Mouse (Mus musculus): ENCODE results near the gene Scel. TPM values are rescaled to one million over a fixed set of nuclear protein-coding genes. Genes with fewer than 3 reads are reported as not detected.
"Not testable (repeated sequence)": the region's sequence is repeated elsewhere in the genome, so short reads cannot be mapped to it uniquely, and the experiment has no call there.

Scel gene
- 0.47 and 0.91 TPM in 2 replicates for polyA plus RNA-seq (2014; fragmentation: Nextera tagmentation; extraction: Ambion mirVana)

DNA sequence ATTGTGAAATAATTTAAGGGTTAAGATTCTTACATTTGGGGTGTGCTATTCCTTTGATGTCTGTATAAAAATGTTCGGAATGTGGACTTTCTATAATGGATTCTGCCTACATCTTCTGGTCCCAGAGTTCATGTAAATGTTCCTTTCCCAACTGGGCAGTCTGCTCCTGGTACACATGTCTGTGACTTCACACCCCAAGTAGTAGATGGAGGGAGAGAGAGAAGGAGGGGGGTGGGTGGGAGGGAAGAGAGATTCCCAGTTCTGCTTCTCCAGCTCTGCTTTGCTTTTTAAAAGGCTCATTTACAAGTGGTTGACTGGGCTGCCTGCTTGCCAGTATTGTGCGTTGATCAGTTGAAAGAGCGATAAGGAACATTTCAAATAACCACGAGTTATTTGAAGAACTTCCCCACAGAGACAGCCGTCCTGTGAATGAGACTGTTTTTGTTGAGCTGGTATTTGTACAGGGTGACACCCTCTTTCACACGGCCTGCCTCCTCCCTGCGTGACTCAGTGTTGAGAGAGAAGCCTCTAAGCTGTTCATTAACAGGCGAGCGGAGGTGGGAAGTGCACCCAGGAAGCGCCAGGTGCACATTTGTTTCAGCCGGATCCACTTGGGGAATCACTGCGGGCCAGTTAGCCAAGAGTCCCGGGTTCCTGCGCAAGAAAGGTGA, at the start of gene Scel:
TSS of gene Scel (plus strand) at position 541 of the 671 bp plus-strand sequence.
- Histone ChIP-seq H3K4me2 (ENCODE audit: low read depth, low read length, severe bottlenecking) (0 out of 2 replicates have a peak within 1 kb of the TSS, but pooled peaks have one; percentile 1), H3K9ac (ENCODE audit: low read length) (no peak within 1 kb of the TSS), H3K36me3 (ENCODE audit: control insufficient read depth, insufficient read depth, low read length) (no peaks in the 10 kb centered on the region), H3K4me3 (ENCODE audit: low read depth, low read length) (no peak within 1 kb of the TSS), H3K9me3 (ENCODE audit: control insufficient read depth, low read length) (no peaks in the 10 kb centered on the region), H3K4me1 (replicated peaks; ENCODE audit: control insufficient read depth, insufficient read depth, low read length) (peaks cover 6% of the 10 kb centered on the region; the same call in 1 of the 2 replicates), H3K27me3 (ENCODE audit: control insufficient read depth, insufficient read depth, low read length) (no peaks in the 10 kb centered on the region), H3K27ac (ENCODE audit: low read depth, low read length) (no peak within 1 kb of the TSS)
- DNase-seq (ENCODE audit: low spot score), result no peak
- WGBS, result 19% methylated on average over 14 of the region's 14 CpGs
- peak; percentile 56; the same call in 1 of the 2 replicates for ATAC-seq (replicated peaks; ENCODE audit: low FRiP score)

DNA sequence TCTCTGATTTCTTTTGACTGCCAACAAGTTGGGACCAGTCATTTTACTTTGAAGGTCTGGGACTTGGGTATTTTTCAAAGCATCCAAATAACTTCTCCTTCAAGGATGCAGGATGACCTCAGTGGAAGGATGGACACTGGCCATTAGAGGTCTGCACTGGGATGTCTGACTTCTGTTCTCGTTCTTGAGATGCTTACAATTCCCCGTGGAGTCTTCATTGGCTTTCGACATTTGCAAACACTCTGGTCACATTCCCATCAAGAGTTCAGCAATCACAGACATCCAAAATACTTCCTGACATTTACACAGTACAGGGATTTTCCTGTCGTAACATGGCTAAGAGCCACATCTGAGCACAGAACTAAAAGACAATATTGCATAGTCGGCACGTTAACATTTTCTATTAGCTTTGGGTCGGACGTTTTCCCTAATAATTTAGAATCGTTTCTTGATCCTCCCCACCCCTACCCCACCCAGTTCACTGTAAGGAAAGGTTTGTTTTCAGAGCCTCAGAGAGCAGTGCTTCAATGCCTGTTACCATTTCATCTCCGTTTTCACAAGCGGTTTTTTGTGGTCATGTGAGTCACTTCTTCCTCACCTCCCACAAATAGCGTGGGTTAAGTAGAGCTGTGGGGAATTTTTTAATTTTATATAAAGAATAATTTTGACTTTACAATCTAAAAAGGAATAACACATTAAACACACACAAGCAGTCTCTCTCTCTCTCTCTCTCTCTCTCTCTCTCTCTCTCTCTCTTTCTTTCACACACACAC, 44.3 kb upstream of the Scel start:
- H3K4me3 ChIP-seq (ENCODE audit: low read depth, low read length), result no peak overlapping the region
- H3K27ac ChIP-seq (ENCODE audit: low read depth, low read length), result no peak overlapping the region
- H3K9ac ChIP-seq (ENCODE audit: low read length), result no peak overlapping the region
- whole genome bisulfite sequencing, result 90% methylated on average over 12 of the region's 12 CpGs
- H3K27me3 ChIP-seq (ENCODE audit: control insufficient read depth, insufficient read depth, low read length), result no peaks in the 10 kb centered on the region
- H3K4me2 ChIP-seq (ENCODE audit: low read depth, low read length, severe bottlenecking), result no peak overlapping the region
- no peak for ATAC-seq (replicated peaks; ENCODE audit: low FRiP score)
- no peaks in the 10 kb centered on the region for H3K4me1 ChIP-seq (replicated peaks; ENCODE audit: control insufficient read depth, insufficient read depth, low read length)
- DNase-seq (ENCODE audit: low spot score), result no peak
- no peaks in the 10 kb centered on the region for H3K36me3 ChIP-seq (ENCODE audit: control insufficient read depth, insufficient read depth, low read length)
- H3K9me3 ChIP-seq (ENCODE audit: control insufficient read depth, low read length), result no peaks in the 10 kb centered on the region

DNA sequence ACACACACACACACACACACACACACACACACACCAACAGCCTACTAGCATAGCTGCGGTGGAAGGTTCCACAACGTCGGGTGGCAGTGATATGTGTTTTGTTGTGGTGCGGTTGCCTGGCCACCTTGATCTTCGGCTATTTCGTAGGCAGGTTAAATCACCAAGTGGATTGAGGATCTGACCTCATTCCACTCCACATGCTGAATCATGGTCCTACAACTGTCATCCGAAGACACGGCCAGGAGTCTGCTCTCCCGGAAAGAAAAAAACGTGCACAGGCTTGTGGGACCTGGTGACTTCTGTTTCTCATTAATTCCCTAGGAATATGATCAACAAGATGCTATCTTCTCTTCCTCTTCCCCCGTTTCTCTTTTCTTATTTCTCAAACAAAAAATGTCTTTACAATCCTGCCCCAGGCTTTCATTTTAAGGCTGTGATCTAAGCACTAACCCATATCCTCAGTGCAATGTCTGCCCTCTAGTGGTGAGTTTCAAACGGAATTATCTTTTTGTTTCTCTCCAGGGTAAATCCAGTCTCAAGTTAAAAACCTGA, 43.6 kb upstream of the Scel start:
- DNase-seq (ENCODE audit: low spot score) (no peak), ATAC-seq (replicated peaks; ENCODE audit: low FRiP score) (peak; percentile 79)
- H3K4me2 ChIP-seq (ENCODE audit: low read depth, low read length, severe bottlenecking), result no peak overlapping the region

DNA sequence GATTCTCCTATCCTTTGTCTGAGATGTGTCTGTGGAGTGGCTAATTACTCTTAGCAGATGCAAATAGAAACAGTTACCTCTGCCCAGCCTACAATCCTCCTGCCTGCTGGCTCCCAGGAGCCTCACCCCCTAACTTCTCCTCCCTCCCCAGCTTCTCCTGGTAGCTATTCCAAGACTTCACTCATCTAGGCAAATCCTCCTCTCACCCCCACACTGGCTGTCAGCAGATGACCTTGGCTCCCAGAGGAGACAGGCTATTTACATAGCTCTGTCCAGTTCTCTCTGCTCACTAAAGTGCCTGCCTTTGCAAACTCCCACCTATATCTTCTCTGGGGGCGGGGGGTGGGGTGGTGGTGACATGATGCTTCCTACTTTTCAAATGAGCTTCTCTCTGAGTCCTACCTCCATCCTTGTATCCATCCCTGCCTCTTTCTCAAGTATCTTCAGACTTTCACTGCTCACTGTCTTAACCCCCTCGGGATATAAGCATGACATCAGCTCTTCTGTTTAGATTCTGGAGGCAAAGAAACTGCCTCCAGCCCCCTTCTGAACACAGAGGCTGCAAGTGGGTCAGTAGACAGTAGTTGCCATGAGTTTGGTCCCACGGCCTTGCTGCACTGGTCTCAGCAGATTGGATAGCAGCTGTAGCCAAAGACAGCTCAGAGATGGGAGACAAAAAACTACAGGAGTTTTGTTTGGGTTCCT, 41.9 kb upstream of the Scel start:
- H3K36me3 ChIP-seq (ENCODE audit: control insufficient read depth, insufficient read depth, low read length), result no peaks in the 10 kb centered on the region
- H3K9me3 ChIP-seq (ENCODE audit: control insufficient read depth, low read length), result no peaks in the 10 kb centered on the region
- H3K27me3 ChIP-seq (ENCODE audit: control insufficient read depth, insufficient read depth, low read length), result no peaks in the 10 kb centered on the region
- H3K4me2 ChIP-seq (ENCODE audit: low read depth, low read length, severe bottlenecking), result no peak overlapping the region
- ATAC-seq (replicated peaks; ENCODE audit: low FRiP score), result no peak
- WGBS, result 61% methylated on average over 3 of the region's 3 CpGs
- H3K4me3 ChIP-seq (ENCODE audit: low read depth, low read length), result no peak overlapping the region
- no peak overlapping the region for H3K9ac ChIP-seq (ENCODE audit: low read length)
- H3K27ac ChIP-seq (ENCODE audit: low read depth, low read length), result no peak overlapping the region
- DNase-seq (ENCODE audit: low spot score), result no peak
- H3K4me1 ChIP-seq (replicated peaks; ENCODE audit: control insufficient read depth, insufficient read depth, low read length), result no peaks in the 10 kb centered on the region

More for the DNA sequence above, 43.6 kb upstream of the Scel start:
- 71% methylated on average over 12 of the region's 12 CpGs for WGBS
- Histone ChIP-seq H3K27ac (ENCODE audit: low read depth, low read length) (no peak overlapping the region), H3K9ac (ENCODE audit: low read length) (no peak overlapping the region), H3K36me3 (ENCODE audit: control insufficient read depth, insufficient read depth, low read length) (no peaks in the 10 kb centered on the region), H3K27me3 (ENCODE audit: control insufficient read depth, insufficient read depth, low read length) (no peaks in the 10 kb centered on the region), H3K4me3 (ENCODE audit: low read depth, low read length) (no peak overlapping the region), H3K4me1 (replicated peaks; ENCODE audit: control insufficient read depth, insufficient read depth, low read length) (no peaks in the 10 kb centered on the region), H3K9me3 (ENCODE audit: control insufficient read depth, low read length) (no peaks in the 10 kb centered on the region)

DNA sequence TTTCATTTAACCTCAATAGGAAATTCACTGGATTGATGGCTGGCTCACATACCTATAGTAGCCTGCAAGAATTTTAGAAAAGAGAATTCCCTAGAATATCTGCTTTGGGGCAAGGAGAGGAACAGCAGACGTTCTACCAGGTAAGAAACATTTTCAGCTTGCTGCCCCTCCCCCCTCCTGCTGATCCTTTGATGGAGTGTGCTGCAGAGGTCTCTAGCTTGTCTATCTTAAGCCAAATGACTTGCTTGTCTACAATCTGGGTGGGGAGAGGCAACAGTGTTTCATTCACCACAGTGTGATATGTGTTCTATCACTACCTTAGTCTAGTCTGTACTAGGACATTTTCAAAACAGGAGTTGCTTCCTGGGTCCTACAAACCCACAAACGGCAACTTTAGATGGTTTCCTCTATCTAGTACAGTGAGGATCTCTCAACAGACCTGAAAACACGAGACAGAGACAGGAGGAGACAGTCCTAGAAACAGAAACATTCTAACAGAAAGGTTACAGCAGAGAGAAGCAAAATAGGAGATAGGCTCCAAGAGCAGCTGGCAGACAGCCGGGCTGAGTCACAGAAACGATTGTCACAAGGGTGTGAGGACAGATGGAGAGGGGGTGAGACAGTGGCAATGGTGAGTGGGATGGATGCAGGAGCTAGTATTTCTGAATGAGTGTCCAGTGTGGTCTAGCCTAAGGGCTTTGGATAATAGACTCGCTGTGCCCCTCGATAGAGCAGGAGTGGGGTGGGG, 41.2 kb upstream of the Scel start:
- ATAC-seq (replicated peaks; ENCODE audit: low FRiP score) (peak; percentile 56; the same call in 1 of the 2 replicates), DNase-seq (ENCODE audit: low spot score) (no peak)
- 63% methylated on average over 7 of the region's 7 CpGs for WGBS

DNA sequence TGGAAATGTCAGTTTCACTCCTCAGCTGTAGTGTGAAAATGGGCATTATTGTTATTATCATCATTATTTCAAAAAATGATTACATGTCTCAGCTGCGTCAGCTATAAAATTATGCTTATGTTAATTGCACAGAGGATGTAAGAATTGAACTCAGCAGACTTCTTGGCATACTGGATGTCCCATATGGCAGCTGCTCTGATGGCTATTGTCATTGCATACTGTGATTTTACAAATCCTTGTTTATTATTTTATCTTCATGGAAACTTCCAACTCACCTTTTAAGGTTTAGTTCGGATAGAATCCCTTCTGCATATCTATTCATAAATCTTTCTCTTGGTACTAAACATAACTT, 40.6 kb upstream of the Scel start:
- Histone ChIP-seq H3K36me3 (ENCODE audit: control insufficient read depth, insufficient read depth, low read length) (no peaks in the 10 kb centered on the region), H3K4me2 (ENCODE audit: low read depth, low read length, severe bottlenecking) (no peak overlapping the region), H3K4me1 (replicated peaks; ENCODE audit: control insufficient read depth, insufficient read depth, low read length) (no peaks in the 10 kb centered on the region), H3K27me3 (ENCODE audit: control insufficient read depth, insufficient read depth, low read length) (no peaks in the 10 kb centered on the region), H3K4me3 (ENCODE audit: low read depth, low read length) (no peak overlapping the region), H3K27ac (ENCODE audit: low read depth, low read length) (no peak overlapping the region), H3K9ac (ENCODE audit: low read length) (no peak overlapping the region), H3K9me3 (ENCODE audit: control insufficient read depth, low read length) (no peaks in the 10 kb centered on the region)
- DNase-seq (ENCODE audit: low spot score), result no peak
- whole genome bisulfite sequencing, result 84% methylated on average over 2 of the region's 2 CpGs
- ATAC-seq (replicated peaks; ENCODE audit: low FRiP score), result no peak

More for the DNA sequence above, 41.2 kb upstream of the Scel start:
- H3K27me3 ChIP-seq (ENCODE audit: control insufficient read depth, insufficient read depth, low read length), result no peaks in the 10 kb centered on the region
- no peak overlapping the region for H3K9ac ChIP-seq (ENCODE audit: low read length)
- H3K9me3 ChIP-seq (ENCODE audit: control insufficient read depth, low read length), result no peaks in the 10 kb centered on the region
- H3K4me3 ChIP-seq (ENCODE audit: low read depth, low read length), result no peak overlapping the region
- no peak overlapping the region for H3K4me2 ChIP-seq (ENCODE audit: low read depth, low read length, severe bottlenecking)
- no peaks in the 10 kb centered on the region for H3K4me1 ChIP-seq (replicated peaks; ENCODE audit: control insufficient read depth, insufficient read depth, low read length)
- no peaks in the 10 kb centered on the region for H3K36me3 ChIP-seq (ENCODE audit: control insufficient read depth, insufficient read depth, low read length)
- H3K27ac ChIP-seq (ENCODE audit: low read depth, low read length), result no peak overlapping the region

DNA sequence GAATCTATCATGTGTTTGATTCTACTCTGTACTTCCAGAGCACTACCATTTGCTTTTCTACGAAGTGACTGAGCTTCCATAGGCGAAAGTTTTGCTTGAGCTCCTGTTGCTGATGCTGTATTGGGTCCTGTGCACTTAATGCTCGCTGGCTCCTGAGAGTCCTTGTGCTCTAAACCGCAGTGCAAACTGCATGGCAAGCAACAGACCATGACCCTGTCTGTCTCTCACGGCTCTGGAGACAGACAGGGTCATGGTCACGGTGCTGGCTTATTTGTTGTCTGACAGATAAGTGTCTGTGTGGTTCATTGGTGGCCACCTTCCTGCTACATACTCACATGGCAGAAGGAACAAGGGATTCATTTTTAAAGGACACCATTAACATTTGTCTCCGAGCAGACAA, 37.8 kb upstream of the Scel start:
- Histone ChIP-seq H3K4me2 (ENCODE audit: low read depth, low read length, severe bottlenecking) (no peak overlapping the region), H3K9me3 (ENCODE audit: control insufficient read depth, low read length) (no peaks in the 10 kb centered on the region), H3K36me3 (ENCODE audit: control insufficient read depth, insufficient read depth, low read length) (no peaks in the 10 kb centered on the region), H3K4me3 (ENCODE audit: low read depth, low read length) (no peak overlapping the region), H3K27ac (ENCODE audit: low read depth, low read length) (no peak overlapping the region), H3K4me1 (replicated peaks; ENCODE audit: control insufficient read depth, insufficient read depth, low read length) (no peaks in the 10 kb centered on the region), H3K27me3 (ENCODE audit: control insufficient read depth, insufficient read depth, low read length) (no peaks in the 10 kb centered on the region), H3K9ac (ENCODE audit: low read length) (no peak overlapping the region)
- DNase-seq (ENCODE audit: low spot score) (no peak), ATAC-seq (replicated peaks; ENCODE audit: low FRiP score) (no peak)
- 81% methylated on average over 7 of the region's 7 CpGs for WGBS

DNA sequence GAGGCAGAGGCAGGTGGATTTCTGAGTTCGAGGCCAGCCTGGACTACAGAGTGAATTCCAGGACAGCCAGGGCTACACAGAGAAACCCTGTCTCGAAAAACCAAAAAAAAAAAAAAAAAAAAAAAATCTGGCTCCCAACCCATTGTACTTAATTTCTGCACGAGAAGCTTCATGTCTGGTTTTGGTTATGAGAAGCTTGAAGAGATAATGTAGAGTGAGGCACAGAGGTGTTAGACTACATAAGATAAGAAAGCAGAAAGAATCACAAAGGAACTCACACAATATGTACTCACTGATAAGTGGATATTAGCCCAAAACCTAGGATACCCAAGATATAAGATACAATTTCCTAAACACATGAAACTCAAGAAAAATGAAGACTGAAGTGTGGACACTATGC, 36.9 kb upstream of the Scel start:
- DNase-seq (ENCODE audit: low spot score); H3K9ac ChIP-seq (ENCODE audit: low read length); H3K9me3 ChIP-seq (ENCODE audit: control insufficient read depth, low read length); H3K4me1 ChIP-seq (replicated peaks; ENCODE audit: control insufficient read depth, insufficient read depth, low read length); H3K27me3 ChIP-seq (ENCODE audit: control insufficient read depth, insufficient read depth, low read length); ATAC-seq (replicated peaks; ENCODE audit: low FRiP score); H3K4me3 ChIP-seq (ENCODE audit: low read depth, low read length); H3K4me2 ChIP-seq (ENCODE audit: low read depth, low read length, severe bottlenecking); H3K36me3 ChIP-seq (ENCODE audit: control insufficient read depth, insufficient read depth, low read length); H3K27ac ChIP-seq (ENCODE audit: low read depth, low read length): not testable (repeated sequence)
- WGBS, result 81% methylated on average over 3 of the region's 3 CpGs

Measured in forebrain, embryonic 11.5 days (tissue).